Mouse (Mus musculus): ENCODE measurements around the gene Rtl6.

Gene Rtl6

DNA sequence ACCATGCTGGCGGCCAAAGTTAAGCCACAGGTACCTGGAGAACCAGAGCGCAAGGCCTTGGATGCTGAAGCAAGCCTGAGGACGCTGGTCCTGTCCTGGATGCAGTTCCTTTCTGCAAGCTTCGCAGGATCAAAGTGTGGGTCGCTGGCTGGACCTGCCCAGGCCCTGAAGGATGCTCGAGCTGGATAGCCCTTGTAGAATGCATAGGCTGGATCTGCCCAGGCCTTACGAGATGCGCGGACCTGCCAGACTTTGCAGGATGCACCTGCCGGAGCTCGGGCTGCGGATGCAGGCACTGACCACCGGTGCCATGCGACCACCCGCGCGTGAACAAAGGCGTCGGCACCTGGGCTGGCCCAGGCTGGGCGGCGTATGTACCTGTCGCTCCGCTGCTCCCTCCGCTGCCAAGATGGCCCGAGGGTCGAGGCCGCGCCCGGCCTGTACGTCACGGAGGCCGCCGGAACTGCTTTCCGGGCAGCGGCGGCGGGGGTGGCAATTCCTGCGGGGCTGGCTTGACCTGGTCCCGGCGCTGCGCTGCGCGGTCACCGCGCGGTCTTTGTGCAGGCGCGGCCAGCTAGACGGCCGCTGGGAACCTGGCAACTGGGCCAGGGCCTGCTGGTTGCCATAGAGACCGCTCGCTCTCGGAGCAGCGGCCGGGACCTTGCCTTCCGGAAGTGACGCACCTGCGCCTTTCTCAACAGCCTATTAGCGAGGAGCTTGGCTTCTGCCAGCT lies at the start of gene Rtl6:
Gene Rtl6 (minus strand): TSS at position 635 of the 733 bp plus-strand sequence.
- DNase-seq, result peak; percentile 96 to 97

DNA sequence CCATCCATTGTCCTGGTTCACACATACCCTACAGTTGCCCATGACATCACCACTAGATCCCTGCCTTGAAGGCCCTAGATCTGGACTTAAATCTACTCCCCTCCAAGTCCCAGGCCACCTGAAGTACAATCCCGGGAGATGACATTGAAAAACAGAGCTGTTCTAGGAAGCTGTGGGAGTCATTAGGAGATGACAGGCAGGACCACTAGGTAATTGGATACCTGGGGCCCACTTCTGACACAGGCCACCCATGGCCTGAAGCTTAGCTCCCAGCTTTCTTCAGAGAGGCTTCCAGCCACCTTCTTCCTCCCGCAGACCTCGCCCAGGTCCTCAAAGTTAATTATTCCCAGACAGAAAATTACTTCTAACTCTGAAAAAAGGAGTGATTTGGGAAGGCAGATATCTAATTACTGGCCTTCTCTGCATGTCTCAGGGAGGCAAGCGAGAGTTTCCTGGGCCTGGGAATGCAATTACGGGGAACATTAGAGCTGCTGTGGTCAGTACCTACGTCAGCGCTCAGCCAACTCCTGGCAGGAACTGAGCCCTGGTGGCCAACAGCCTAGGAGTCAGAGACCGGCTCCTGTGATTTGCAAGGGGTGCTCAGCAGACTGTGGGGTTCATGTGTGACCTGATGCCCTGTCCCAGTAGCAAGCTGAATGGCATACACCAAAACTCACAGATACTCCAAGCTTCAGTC lies 45.8 kb upstream of the Rtl6 start:
- DNase-seq, result peak in 1 of 2 experiments; percentile 2

DNA sequence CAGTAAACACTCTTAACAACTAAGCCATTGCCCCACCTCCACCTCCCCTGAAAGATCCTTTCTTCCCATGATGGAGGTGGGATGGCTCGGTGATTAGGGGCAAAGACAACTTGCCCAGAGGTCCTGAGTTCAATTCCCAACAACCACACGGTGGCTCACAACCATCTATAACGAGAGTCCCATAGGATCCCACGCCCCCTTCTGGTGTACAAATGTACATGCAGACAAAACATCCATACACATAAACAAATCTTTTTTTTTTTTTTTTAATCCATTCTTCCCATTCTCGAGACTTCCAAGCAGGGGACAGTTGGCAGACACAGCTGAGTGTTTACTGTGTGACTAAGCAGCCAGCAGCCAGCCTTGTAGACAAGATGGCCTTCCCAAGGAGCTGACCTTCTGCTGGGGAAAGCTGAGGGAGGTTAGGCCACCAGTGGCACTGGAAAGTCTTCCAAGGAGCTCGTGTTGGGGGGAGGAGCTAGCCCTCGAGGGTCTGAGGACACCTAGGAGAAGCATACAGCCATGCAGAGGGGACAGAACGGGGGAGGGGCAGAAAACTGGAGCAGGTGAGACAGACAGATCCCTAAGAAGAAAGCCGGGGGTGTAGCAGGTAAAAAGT lies 43.5 kb upstream of the Rtl6 start:
- peak in 1 of 2 experiments; percentile 40 for DNase-seq

DNA sequence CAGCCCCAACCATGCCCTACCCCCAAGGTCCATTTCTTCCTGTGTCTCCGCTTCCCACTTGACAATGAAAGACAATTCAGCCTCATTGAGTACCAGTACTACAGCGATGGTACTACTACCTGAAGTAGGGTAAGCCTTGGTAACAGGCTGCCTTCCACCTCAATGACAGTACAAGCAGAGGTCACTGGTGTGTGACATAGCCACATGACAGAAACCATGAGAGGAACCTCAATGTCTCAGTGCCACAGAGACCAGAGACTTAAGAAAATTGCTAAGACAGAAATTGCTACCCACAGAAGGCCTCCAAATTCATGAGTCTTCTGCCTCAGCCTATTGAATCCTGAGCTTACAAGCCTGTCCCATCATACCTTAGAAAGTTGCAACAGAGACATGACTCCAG lies 41.3 kb upstream of the Rtl6 start:
- no peak for DNase-seq

DNA sequence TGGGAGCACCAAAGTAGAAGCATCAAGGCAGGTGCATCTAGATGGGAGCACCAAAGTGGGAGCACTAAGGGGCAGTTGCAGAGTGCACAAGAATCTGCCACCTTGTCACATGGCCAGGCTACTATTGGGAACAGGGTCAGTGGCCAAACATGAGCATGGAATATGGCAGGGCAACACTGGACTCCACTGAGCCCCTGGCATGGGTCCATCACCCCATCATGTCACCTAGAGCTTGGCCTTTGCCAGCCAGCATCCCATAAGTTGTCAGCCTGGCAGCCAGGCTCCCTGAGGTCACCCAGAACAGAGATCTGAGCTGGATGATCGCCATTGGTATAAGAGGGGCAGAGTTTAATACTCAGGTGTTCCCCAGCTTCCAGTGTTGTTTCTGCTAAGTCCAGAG lies 40.2 kb upstream of the Rtl6 start:
- peak; percentile 76 to 86 for DNase-seq

- DNase-seq, result peak in 1 of 2 experiments; percentile 10
These were observed 39.4 kb upstream of the Rtl6 start for GRCm38 (mm10) chr15:84597021-84597420.

DNA sequence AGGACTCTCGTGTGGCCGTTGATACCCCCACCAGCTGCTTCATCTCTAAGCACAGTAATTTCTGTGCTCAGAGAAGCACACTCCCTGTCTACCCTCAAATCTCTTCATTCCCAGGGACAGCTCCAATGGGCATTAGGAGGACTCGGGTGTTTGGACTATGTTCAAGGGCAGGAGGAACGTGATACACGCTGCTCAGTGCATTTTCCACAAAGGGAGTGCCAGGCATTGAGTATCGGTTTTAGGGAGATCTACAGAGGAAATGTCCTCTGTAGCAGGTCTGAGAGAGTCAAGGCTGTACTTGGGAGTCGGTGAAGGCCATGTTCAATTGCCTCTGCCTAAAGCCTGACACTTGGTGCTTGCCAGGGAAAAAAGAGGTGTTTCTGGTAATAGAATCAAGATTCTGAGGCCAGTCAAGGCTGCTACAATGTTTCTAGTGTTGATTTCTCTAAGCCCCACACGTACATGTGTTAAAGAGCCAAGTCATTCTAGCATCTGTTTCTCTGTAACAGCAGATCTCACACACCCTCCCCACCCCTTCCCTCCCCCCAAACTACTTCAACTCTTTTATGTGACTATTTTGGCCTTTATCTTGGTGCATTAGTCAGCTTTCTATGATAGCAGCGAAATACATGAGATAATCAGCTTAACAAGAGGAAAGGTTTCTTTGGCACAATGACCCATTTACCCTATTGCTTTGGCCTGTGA lies 37.8 kb upstream of the Rtl6 start:
- no peak for DNase-seq

- DNase-seq, result no peak
These were observed 35.9 kb upstream of the Rtl6 start for GRCm38 (mm10) chr15:84593514-84593913.

DNA sequence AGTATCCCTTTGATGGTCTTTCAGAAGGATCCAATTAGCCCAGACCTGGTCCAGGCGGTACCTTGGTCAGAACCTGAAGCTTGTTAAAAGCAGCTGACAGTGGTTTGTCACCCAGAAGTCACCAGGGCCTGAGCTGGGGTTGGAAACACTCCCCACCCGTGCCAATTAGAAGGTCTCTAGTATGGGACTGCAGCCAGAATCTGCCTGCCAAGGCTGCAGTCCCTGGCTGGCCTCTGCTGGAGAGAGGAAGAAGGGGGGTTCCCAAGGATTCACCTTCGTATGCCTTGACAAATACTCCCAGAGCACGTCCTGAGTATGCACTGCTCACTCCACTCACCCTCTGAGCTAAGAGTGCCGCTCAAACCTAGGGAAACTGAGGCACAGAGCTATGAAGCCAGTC lies 34.6 kb upstream of the Rtl6 start:
- DNase-seq, result peak; percentile 69 to 71

GRCm38 (mm10) chr15:84591573-84592139 lies 34.0 kb upstream of the Rtl6 start:
- peak; percentile 26 to 45 for DNase-seq

GRCm38 (mm10) chr15:84588371-84588821 lies 30.8 kb upstream of the Rtl6 start:
- no peak for DNase-seq

GRCm38 (mm10) chr15:84578607-84579006 lies 21.0 kb upstream of the Rtl6 start:
- no peak for DNase-seq

GRCm38 (mm10) chr15:84577019-84577418 lies 19.4 kb upstream of the Rtl6 start:
- DNase-seq, result peak; percentile 19 to 67

DNA sequence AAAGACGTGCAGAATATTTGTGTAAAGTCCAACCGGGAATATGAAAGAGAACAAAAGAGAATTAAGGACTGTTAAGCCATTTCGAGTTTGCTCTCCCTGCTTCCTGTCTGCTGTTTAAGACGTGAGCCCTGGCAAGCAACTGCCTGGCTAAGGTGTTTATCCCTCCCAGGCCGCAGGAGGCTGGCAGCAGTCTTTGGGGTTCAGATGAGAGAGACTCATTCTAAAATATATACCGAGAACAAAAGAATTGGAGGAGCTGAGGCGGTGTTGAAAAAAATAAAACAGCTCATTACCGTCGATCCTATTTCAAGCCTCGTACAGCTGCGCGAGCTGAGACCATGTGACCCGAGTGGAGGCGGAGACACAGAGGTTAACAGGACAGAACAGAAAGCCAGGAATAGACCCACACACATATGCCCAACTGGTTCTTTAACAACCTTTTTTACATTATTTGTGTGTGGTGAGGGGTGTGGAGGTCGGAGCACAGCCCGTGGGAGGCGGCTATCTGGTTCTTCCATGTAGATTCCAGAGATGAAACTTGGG lies 9.0 kb upstream of the Rtl6 start:
- no peak for DNase-seq

GRCm38 (mm10) chr15:84561501-84561900 lies 3.9 kb upstream of the Rtl6 start:
- peak in 1 of 2 experiments; percentile 41 for DNase-seq

DNA sequence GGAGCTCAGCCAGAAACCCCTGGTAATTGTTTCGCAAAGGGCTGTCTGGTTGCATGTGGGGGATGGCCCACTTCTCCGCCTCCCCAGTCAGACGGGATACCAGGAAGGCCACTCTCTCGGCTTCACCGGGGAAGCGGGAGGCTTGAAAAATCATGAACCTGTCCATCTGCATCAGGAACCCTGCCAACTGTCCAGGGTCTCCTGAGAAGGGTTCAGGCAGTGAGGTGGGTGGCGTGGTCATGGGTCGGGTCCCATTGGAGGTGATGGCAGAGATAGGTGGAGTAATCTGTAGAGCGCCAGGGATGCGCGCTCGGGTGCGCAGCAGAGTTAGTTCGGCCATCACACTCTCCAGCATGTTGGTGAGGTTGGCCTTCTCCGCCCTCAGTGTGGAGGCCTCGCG lies 949 bp downstream of the Rtl6 start:
- DNase-seq, result peak; percentile 37 to 46

DNA sequence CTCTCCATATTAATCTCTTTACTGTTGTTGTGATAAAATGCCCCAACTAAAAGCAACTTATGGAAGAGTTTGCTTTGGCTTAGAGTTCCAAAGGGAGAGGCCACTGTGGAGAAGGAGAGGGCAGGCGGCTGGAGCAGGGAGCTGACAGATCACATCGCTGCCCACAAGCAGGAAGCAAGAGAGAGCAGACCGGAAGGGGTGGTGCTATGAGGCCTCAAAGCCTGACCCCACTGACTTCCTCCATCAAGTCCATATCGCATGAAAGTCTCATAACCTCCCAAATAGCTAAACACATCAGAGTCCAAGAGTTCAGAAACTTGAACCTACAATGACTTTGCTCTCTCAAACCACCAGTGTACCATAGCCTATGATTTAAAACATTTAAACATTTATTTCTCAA lies 6.6 kb downstream of the Rtl6 start:
- no peak for DNase-seq

- DNase-seq, result peak in 1 of 2 experiments; percentile 62
These were observed 8.3 kb downstream of the Rtl6 start for GRCm38 (mm10) chr15:84549291-84549797.

DNA sequence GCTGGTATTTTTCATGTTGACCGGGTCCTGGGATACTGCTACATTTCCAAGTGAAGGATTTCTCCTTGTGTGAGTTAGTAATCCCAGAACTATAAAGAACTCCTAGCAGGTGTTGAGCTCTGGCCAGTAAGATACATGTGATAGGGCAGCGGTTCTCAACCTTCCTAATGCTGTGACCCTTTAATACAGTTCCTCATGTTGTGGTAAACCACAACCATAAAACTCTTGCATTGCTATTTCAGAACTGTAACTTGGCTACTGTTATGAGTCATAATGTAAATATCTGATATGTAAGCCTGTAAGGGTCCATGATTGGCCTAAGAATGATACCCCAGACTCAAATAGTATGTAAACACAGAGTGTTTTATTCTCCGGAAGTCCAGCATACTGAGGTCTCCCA lies 11.6 kb downstream of the Rtl6 start:
- no peak for DNase-seq

GRCm38 (mm10) chr15:84541175-84541574 lies 16.4 kb downstream of the Rtl6 start:
- DNase-seq, result no peak

GRCm38 (mm10) chr15:84538974-84539588 lies 18.5 kb downstream of the Rtl6 start:
- no peak for DNase-seq

GRCm38 (mm10) chr15:84537117-84537516 lies 20.5 kb downstream of the Rtl6 start:
- DNase-seq, result no peak

All from cerebellum, postnatal 10 days (tissue).